12 mouse cellular contexts compared by ENCODE assay signal in the genomic region with DNA sequence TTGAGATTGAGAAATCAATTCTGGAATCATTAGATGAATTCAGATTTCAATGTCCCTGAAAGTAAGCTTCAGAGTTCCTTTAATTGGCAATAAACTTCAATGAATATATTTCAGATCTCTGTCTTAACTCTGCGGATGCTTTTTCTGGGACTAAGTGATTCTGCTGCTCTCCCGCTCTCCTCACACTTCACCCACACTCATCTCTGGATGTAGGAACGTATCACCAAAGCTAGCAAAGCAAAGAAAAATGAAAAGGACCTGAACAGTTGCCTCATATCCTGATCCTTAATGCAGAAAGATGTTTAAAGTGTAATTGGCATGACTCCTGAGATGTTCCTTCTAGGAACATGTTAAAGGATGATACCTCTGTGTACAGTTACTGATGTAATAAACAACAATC.
"Had no signal": no experiment of that assay in that cellular context is flagged by ENCODE, and none has a peak within 500 bp of the region (broad histone marks: within the 10 kb centered on the region; RNA-seq: fewer than 3 reads in every experiment).

No protein-coding gene starts in this region.

- DNase-seq: forebrain, postnatal 0 days; gastrocnemius, postnatal 14 days; gastrocnemius, postnatal 36 days; heart, adult 11 months; heart, adult 2 months; heart, postnatal 4 days; kidney, adult 18-20 months; kidney, adult 8-10 months; kidney, postnatal 10 days; kidney, postnatal 25 days; kidney, postnatal 4 days; liver had no signal
